Mouse (Mus musculus) midbrain, embryonic 15.5 days (tissue): ENCODE measurements around the gene Bloc1s1. TPM values are rescaled to one million over a fixed set of nuclear protein-coding genes. Genes with fewer than 3 reads are reported as not detected.
A peak's percentile ranks its signal among the peaks of the same experiment; 100 is the strongest.

Experiments
- ATAC-seq: fragments of 200-750 bp; cut with Nextera tagmentation; replicated peaks from 2 replicates; pipeline ENCODE4 v1.8.0; 2017; ENCODE audit warnings: moderate TSS enrichment
- H3K27ac ChIP-seq: fragments of 300-500 bp; sonication (generic); 2 replicates; pipeline ENCODE4 v1.5.1; 2015; ENCODE audit warnings: mild to moderate bottlenecking, inconsistent platforms
- H3K27me3 ChIP-seq: fragments of 300-500 bp; sonication (generic); replicated peaks from 2 replicates; pipeline ENCODE4 v1.6.1; 2015; ENCODE audit warnings: inconsistent platforms
- H3K36me3 ChIP-seq: fragments of 300-500 bp; sonication (generic); replicated peaks from 2 replicates; pipeline ENCODE4 v1.6.1; 2015; ENCODE audit warnings: inconsistent platforms
- H3K4me1 ChIP-seq: fragments of 300-500 bp; sonication (generic); 2 replicates; pipeline ENCODE4 v1.6.1; 2015; ENCODE audit warnings: inconsistent platforms
- H3K4me2 ChIP-seq: fragments of 300-500 bp; sonication (generic); 2 replicates; pipeline ENCODE4 v1.6.1; 2015; ENCODE audit warnings: inconsistent platforms, mild to moderate bottlenecking, moderate library complexity
- H3K4me3 ChIP-seq: fragments of 300-500 bp; sonication (generic); 2 replicates; pipeline ENCODE4 v1.5.1; 2015; ENCODE audit warnings: mild to moderate bottlenecking, inconsistent platforms
- H3K9ac ChIP-seq: fragments of 300-500 bp; sonication (generic); 2 replicates; pipeline ENCODE4 v1.6.1; 2015; ENCODE audit warnings: mild to moderate bottlenecking, inconsistent platforms
- H3K9me3 ChIP-seq: fragments of 300-500 bp; sonication (generic); 2 replicates; pipeline ENCODE4 v1.6.1; 2016; ENCODE audit warnings: inconsistent platforms
- WGBS: fragments of 180-500 bp; shearing (Covaris S2); methylation state at CpG from one replicate; pipeline ENCODE4 v1.1.7; 2015; ENCODE audit warnings: mixed read lengths; 5-methylcytosine and 5-hydroxymethylcytosine counted together
- polyA plus RNA-seq: library from polyadenylated mRNA; unstranded; fragments of >200 nt; fragmentation: Nextera tagmentation; extraction: Ambion mirVana; gene quantifications from 2 replicates; pipeline ENCODE4 v1.2.1, GENCODE M21; 2015

The Bloc1s1 gene
- polyA plus RNA-seq, 1 experiment from 2014 or later: 259 TPM

GRCm38 (mm10) chr10:128899759-128900490 lies 23.9 kb downstream of the Bloc1s1 start:
- ATAC-seq: no peak

GRCm38 (mm10) chr10:128897501-128897900 lies 26.3 kb downstream of the Bloc1s1 start:
- no peaks in the 10 kb centered on the region for H3K9me3 ChIP-seq
- 31% methylated on average over 1 of the region's 1 CpGs for WGBS
- H3K9ac ChIP-seq: no peak overlapping the region
- peaks cover 16% of the 10 kb centered on the region for H3K4me1 ChIP-seq
- no peaks in the 10 kb centered on the region for H3K36me3 ChIP-seq
- peaks cover 16% of the 10 kb centered on the region for H3K27me3 ChIP-seq
- no peak overlapping the region for H3K4me2 ChIP-seq
- H3K27ac ChIP-seq: no peak overlapping the region
- no peak for ATAC-seq
- H3K4me3 ChIP-seq: no peak overlapping the region

More at GRCm38 (mm10) chr10:128899759-128900490, 23.9 kb downstream of the Bloc1s1 start:
- H3K4me3 ChIP-seq: no peak overlapping the region
- 77% methylated on average over 6 of the region's 6 CpGs for WGBS
- H3K27ac ChIP-seq: no peak overlapping the region
- no peak overlapping the region for H3K4me2 ChIP-seq
- H3K9ac ChIP-seq: no peak overlapping the region
- no peaks in the 10 kb centered on the region for H3K36me3 ChIP-seq
- H3K27me3 ChIP-seq: peaks cover 16% of the 10 kb centered on the region
- H3K9me3 ChIP-seq: no peaks in the 10 kb centered on the region
- peaks cover 9% of the 10 kb centered on the region for H3K4me1 ChIP-seq

GRCm38 (mm10) chr10:128896807-128897206 lies 27.0 kb downstream of the Bloc1s1 start:
- peaks cover 19% of the 10 kb centered on the region for H3K4me1 ChIP-seq
- H3K4me3 ChIP-seq: no peak overlapping the region
- no peak overlapping the region for H3K9ac ChIP-seq
- H3K36me3 ChIP-seq: no peaks in the 10 kb centered on the region
- peaks cover 16% of the 10 kb centered on the region for H3K27me3 ChIP-seq
- no peaks in the 10 kb centered on the region for H3K9me3 ChIP-seq
- H3K27ac ChIP-seq: no peak overlapping the region
- 0 out of 2 replicates have a peak overlapping the region, but pooled peaks have one; percentile 21 for H3K4me2 ChIP-seq
- 68% methylated on average over 1 of the region's 1 CpGs for WGBS
- no peak for ATAC-seq

GRCm38 (mm10) chr10:128895952-128896693 lies 27.7 kb downstream of the Bloc1s1 start:
- H3K4me1 ChIP-seq: peaks cover 19% of the 10 kb centered on the region
- peaks cover 16% of the 10 kb centered on the region for H3K27me3 ChIP-seq
- H3K4me2 ChIP-seq: peak overlapping the region; percentile 21
- H3K27ac ChIP-seq: 0 out of 2 replicates have a peak overlapping the region, but pooled peaks have one; percentile 32
- H3K9me3 ChIP-seq: no peaks in the 10 kb centered on the region
- peak overlapping the region; percentile 1; the same call in 1 of the 2 replicates for H3K4me3 ChIP-seq
- H3K9ac ChIP-seq: no peak overlapping the region
- H3K36me3 ChIP-seq: no peaks in the 10 kb centered on the region
- 1% methylated on average over 17 of the region's 17 CpGs for WGBS
- peak; percentile 16 for ATAC-seq

- Histone ChIP-seq H3K9ac (no peak overlapping the region), H3K4me1 (peaks cover 25% of the 10 kb centered on the region), H3K27ac (0 out of 2 replicates have a peak overlapping the region, but pooled peaks have one; percentile 30), H3K27me3 (peaks cover 16% of the 10 kb centered on the region), H3K9me3 (no peaks in the 10 kb centered on the region), H3K4me2 (peak overlapping the region; percentile 21), H3K36me3 (no peaks in the 10 kb centered on the region), H3K4me3 (peak overlapping the region; percentile 1; the same call in 1 of the 2 replicates)
- WGBS: 0% methylated on average over 9 of the region's 9 CpGs
- ATAC-seq: 0 out of 2 replicates have a peak, but pooled peaks have one; percentile 3
Observed at GRCm38 (mm10) chr10:128895437-128895836, 28.4 kb downstream of the Bloc1s1 start.

GRCm38 (mm10) chr10:128892246-128892645 lies 31.6 kb downstream of the Bloc1s1 start:
- WGBS: 2% methylated on average over 9 of the region's 9 CpGs
- peaks cover 16% of the 10 kb centered on the region for H3K27me3 ChIP-seq
- H3K9me3 ChIP-seq: no peaks in the 10 kb centered on the region
- H3K9ac ChIP-seq: peak overlapping the region; percentile 88
- H3K27ac ChIP-seq: peak overlapping the region; percentile 93
- peak; percentile 22 for ATAC-seq
- no peaks in the 10 kb centered on the region for H3K36me3 ChIP-seq
- H3K4me2 ChIP-seq: peak overlapping the region; percentile 88
- H3K4me1 ChIP-seq: peaks cover 45% of the 10 kb centered on the region
- peak overlapping the region; percentile 63 for H3K4me3 ChIP-seq

- Histone ChIP-seq H3K4me2 (peak within 1 kb of the TSS; percentile 88), H3K9ac (peak within 1 kb of the TSS; percentile 88), H3K4me3 (peak within 1 kb of the TSS; percentile 63), H3K36me3 (0 out of 2 replicates have a peak, but pooled peaks cover 4% of the 10 kb centered on the region), H3K9me3 (no peaks in the 10 kb centered on the region), H3K27me3 (peaks cover 9% of the 10 kb centered on the region), H3K4me1 (peaks cover 45% of the 10 kb centered on the region), H3K27ac (peak within 1 kb of the TSS; percentile 93)
- peak; percentile 88 for ATAC-seq
- under 1% methylated on average over 41 of the region's 89 CpGs for WGBS
Observed at GRCm38 (mm10) chr10:128891296-128892094, 32.3 kb downstream of the Bloc1s1 start, which contains the start of gene Gdf11. Gdf11 (minus strand) TSS chr10:128891718.

GRCm38 (mm10) chr10:128890383-128891295 lies 33.2 kb downstream of the Bloc1s1 start:
- peaks cover under 1% of the 10 kb centered on the region; the same call in 1 of the 2 replicates for H3K27me3 ChIP-seq
- peak overlapping the region; percentile 93 for H3K27ac ChIP-seq
- peak overlapping the region; percentile 88 for H3K9ac ChIP-seq
- H3K9me3 ChIP-seq: no peaks in the 10 kb centered on the region
- WGBS: under 1% methylated on average over 40 of the region's 40 CpGs
- H3K4me1 ChIP-seq: peaks cover 38% of the 10 kb centered on the region
- no peak; the same call in none of the 2 replicates for ATAC-seq
- peak overlapping the region; percentile 63 for H3K4me3 ChIP-seq
- peak overlapping the region; percentile 88 for H3K4me2 ChIP-seq
- 0 out of 2 replicates have a peak, but pooled peaks cover 8% of the 10 kb centered on the region for H3K36me3 ChIP-seq

GRCm38 (mm10) chr10:128889846-128890245 lies 34.0 kb downstream of the Bloc1s1 start:
- no peak for ATAC-seq

GRCm38 (mm10) chr10:128888941-128889827 lies 34.7 kb downstream of the Bloc1s1 start:
- H3K4me2 ChIP-seq: peak overlapping the region; percentile 88
- 6% methylated on average over 6 of the region's 7 CpGs for WGBS
- H3K9me3 ChIP-seq: no peaks in the 10 kb centered on the region
- peaks cover 37% of the 10 kb centered on the region for H3K4me1 ChIP-seq
- H3K4me3 ChIP-seq: peak overlapping the region; percentile 63
- peak overlapping the region; percentile 72 for H3K27ac ChIP-seq
- H3K27me3 ChIP-seq: no peaks in the 10 kb centered on the region
- H3K9ac ChIP-seq: peak overlapping the region; percentile 52
- ATAC-seq: peak; percentile 42
- H3K36me3 ChIP-seq: peaks cover 13% of the 10 kb centered on the region; the same call in 1 of the 2 replicates

More at GRCm38 (mm10) chr10:128889846-128890245, 34.0 kb downstream of the Bloc1s1 start:
- Histone ChIP-seq H3K9ac (peak overlapping the region; percentile 88; the same call in 1 of the 2 replicates), H3K4me3 (peak overlapping the region; percentile 63), H3K27ac (peak overlapping the region; percentile 93; the same call in 1 of the 2 replicates), H3K27me3 (no peaks in the 10 kb centered on the region), H3K4me2 (peak overlapping the region; percentile 88), H3K9me3 (no peaks in the 10 kb centered on the region), H3K36me3 (peaks cover 11% of the 10 kb centered on the region; the same call in 1 of the 2 replicates), H3K4me1 (peaks cover 37% of the 10 kb centered on the region)
- 7% methylated on average over 1 of the region's 2 CpGs for WGBS
